ENCODE assay signal across 8 mouse cellular contexts in genomic region chr1:131139102-131140095, GRCm38 (mm10). TPM values are rescaled to one million over a fixed set of nuclear protein-coding genes. Genes with fewer than 3 reads are reported as not detected.
DNase-seq lines count a peak whose midpoint lies in the region; ATAC-seq and TF ChIP-seq lines count a peak whose summit lies in the region.

No protein-coding gene starts in this region.

- no peaks in the 10 kb centered on the region for H3K27me3 ChIP-seq in embryonic facial prominence, embryonic 14.5 days (replicated peaks; ENCODE audit: control insufficient read depth, insufficient read depth, low read length)
- no peaks in the 10 kb centered on the region for H3K27me3 ChIP-seq in limb, embryonic 13.5 days
- H3K27me3 ChIP-seq in midbrain, postnatal 0 days (ENCODE audit: insufficient read depth, low read length) = no peaks in the 10 kb centered on the region
- H3K27me3 ChIP-seq in kidney, adult 2 months (replicated peaks; ENCODE audit: control insufficient read depth, insufficient read depth, low read length) = no peaks in the 10 kb centered on the region

- H3K4me2 ChIP-seq in embryonic facial prominence, embryonic 14.5 days (ENCODE audit: low read depth, low read length) = peak overlapping the region; percentile 84
- peak overlapping the region; percentile 89 for H3K4me2 ChIP-seq in limb, embryonic 13.5 days (replicated peaks)
- H3K4me2 ChIP-seq in midbrain, postnatal 0 days (ENCODE audit: low read depth, low read length, poor library complexity, severe bottlenecking) = peak overlapping the region; percentile 79

- no peaks in the 10 kb centered on the region for H3K36me3 ChIP-seq in embryonic facial prominence, embryonic 14.5 days (ENCODE audit: control insufficient read depth, insufficient read depth, low read length)
- H3K36me3 ChIP-seq in limb, embryonic 13.5 days = no peaks in the 10 kb centered on the region
- no peaks in the 10 kb centered on the region for H3K36me3 ChIP-seq in midbrain, postnatal 0 days (ENCODE audit: insufficient read depth, low read length)
- H3K36me3 ChIP-seq in kidney, adult 2 months (ENCODE audit: control insufficient read depth, insufficient read depth, low read length) = no peaks in the 10 kb centered on the region

- H3K27ac ChIP-seq in left cerebral cortex, adult 2 months = no peak overlapping the region
- no peak overlapping the region for H3K27ac ChIP-seq in embryonic facial prominence, embryonic 14.5 days (replicated peaks; ENCODE audit: low read depth, low read length)
- H3K27ac ChIP-seq in limb, embryonic 13.5 days = no peak overlapping the region
- peak overlapping the region; percentile 92; the same call in 1 of the 2 replicates for H3K27ac ChIP-seq in midbrain, postnatal 0 days (ENCODE audit: low read depth, low read length)
- no peak overlapping the region for H3K27ac ChIP-seq in kidney, adult 2 months (ENCODE audit: insufficient read depth, low read depth, low read length)

- no peaks in the 10 kb centered on the region for H3K9me3 ChIP-seq in embryonic facial prominence, embryonic 14.5 days (ENCODE audit: control insufficient read depth, low read length)
- no peaks in the 10 kb centered on the region for H3K9me3 ChIP-seq in limb, embryonic 13.5 days
- H3K9me3 ChIP-seq in midbrain, postnatal 0 days (ENCODE audit: low read length) = no peaks in the 10 kb centered on the region

- TF ChIP-seq POLR2A in kidney, adult 2 months (IDR thresholded peaks at IDR 0.05; ENCODE audit: low read depth, low read length) = no peak

- ATAC-seq in embryonic facial prominence, embryonic 14.5 days (ENCODE audit: low read depth) = no peak
- no peak for ATAC-seq in limb, embryonic 13.5 days (ENCODE audit: low FRiP score, low read depth)
- no peak for ATAC-seq in midbrain, postnatal 0 days (ENCODE audit: low FRiP score)

- peak overlapping the region; percentile 65 for H3K4me3 ChIP-seq in left cerebral cortex, adult 2 months
- peak overlapping the region; percentile 77; the same call in 1 of the 2 replicates for H3K4me3 ChIP-seq in embryonic facial prominence, embryonic 14.5 days (ENCODE audit: low read depth, low read length)
- peak overlapping the region; percentile 81 for H3K4me3 ChIP-seq in limb, embryonic 13.5 days
- peak overlapping the region; percentile 82 for H3K4me3 ChIP-seq in midbrain, postnatal 0 days (ENCODE audit: low read depth, low read length)
- H3K4me3 ChIP-seq in kidney, adult 2 months (ENCODE audit: insufficient read depth, low read depth, low read length) = no peak overlapping the region

- DNase-seq in left cerebral cortex, adult 2 months (ENCODE audit: extremely low spot score in 1 of 2, low spot score in 2 of 2) = no peak
- DNase-seq in left cerebral cortex, postnatal 25 days (ENCODE audit: low spot score in 2 of 2) = no peak
- peak; percentile 73 for DNase-seq in embryonic facial prominence, embryonic 14.5 days (ENCODE audit: low spot score)
- no peak for DNase-seq in midbrain, postnatal 0 days (ENCODE audit: low spot score)
- DNase-seq in right cerebral cortex, adult 2 months (ENCODE audit: low spot score in 2 of 2) = no peak
- DNase-seq in adrenal gland, adult 8-10 months = no peak
- DNase-seq in kidney, adult 2 months = no peak

- TF ChIP-seq CTCF in left cerebral cortex, adult 2 months (IDR thresholded peaks at IDR 0.05) = no peak
- TF ChIP-seq CTCF in midbrain, postnatal 0 days (IDR thresholded peaks at IDR 0.05) = no peak
- no peak for TF ChIP-seq CTCF in kidney, adult 2 months (conservative IDR thresholded peaks at IDR 0.05; ENCODE audit: insufficient read depth, insufficient read length, low read depth, low read length)

- 44% methylated on average over 11 of the region's 11 CpGs for WGBS in embryonic facial prominence, embryonic 14.5 days
- 66% methylated on average over 11 of the region's 11 CpGs for WGBS in limb, embryonic 13.5 days
- 80% methylated on average over 11 of the region's 11 CpGs for WGBS in midbrain, postnatal 0 days
- WGBS in kidney, adult 2 months = 68% methylated on average over 11 of the region's 11 CpGs

- peak overlapping the region; percentile 72; the same call in 1 of the 2 replicates for H3K9ac ChIP-seq in embryonic facial prominence, embryonic 14.5 days (ENCODE audit: low read depth, low read length)
- peak overlapping the region; percentile 69; the same call in 1 of the 2 replicates for H3K9ac ChIP-seq in limb, embryonic 13.5 days
- H3K9ac ChIP-seq in midbrain, postnatal 0 days (replicated peaks; ENCODE audit: low read length, poor library complexity, severe bottlenecking) = no peak overlapping the region

- intact Hi-C loops in left cerebral cortex, adult 2 months (cut with DNase I) = loop anchor here (10.0 kb wide), 1 partner anchor 265 kb away; no protein-coding TSS in a partner anchor
- intact Hi-C loops in left cerebral cortex, postnatal 25 days (cut with DNase I) = loop anchor here (2.0 kb wide), 1 partner anchor 13 kb away; the partner anchor contains the start of gene Eif2d

- H3K4me1 ChIP-seq in embryonic facial prominence, embryonic 14.5 days (ENCODE audit: control insufficient read depth, insufficient read depth, low read length) = no peaks in the 10 kb centered on the region; the same call in 1 of the 2 replicates
- H3K4me1 ChIP-seq in limb, embryonic 13.5 days = peaks cover 1% of the 10 kb centered on the region; the same call in 1 of the 2 replicates
- peaks cover 4% of the 10 kb centered on the region; the same call in 1 of the 2 replicates for H3K4me1 ChIP-seq in midbrain, postnatal 0 days (ENCODE audit: insufficient read depth, low read length)
- no peaks in the 10 kb centered on the region; the same call in 1 of the 2 replicates for H3K4me1 ChIP-seq in kidney, adult 2 months (ENCODE audit: control insufficient read depth, insufficient read depth, low read length)

RNA-seq across cellular contexts. Expression of gene Dyrk3, which starts 1.3 kb away (rescaled TPM):
- total RNA-seq in left cerebral cortex, adult 2 months (2021) = 10 to 100 TPM; 15.6 to 16.6 TPM
- total RNA-seq in left cerebral cortex, postnatal 25 days (2021) = 10 to 100 TPM in 1 of 2 experiments, 1 to 10 TPM in 1; 9.4 to 14.1 TPM
- polyA plus RNA-seq in embryonic facial prominence, embryonic 14.5 days (2014; fragmentation: Nextera tagmentation; extraction: Ambion mirVana) = 3.1 and 4.3 TPM in 2 replicates
- polyA plus RNA-seq in limb, embryonic 13.5 days (2015; fragmentation: Nextera tagmentation; extraction: Ambion mirVana) = 2.9 and 3.0 TPM in 2 replicates
- 10.6 and 12.0 TPM in 2 replicates for total RNA-seq in midbrain, postnatal 0 days (2014; rRNA removed)
- polyA plus RNA-seq in midbrain, postnatal 0 days (2015; fragmentation: Nextera tagmentation; extraction: Ambion mirVana) = 13.0 and 13.4 TPM in 2 replicates
- 1 to 10 TPM; 4.9 to 9.5 (median 6.3) TPM for total RNA-seq in adrenal gland, adult 8-10 months (2022)
- polyA plus RNA-seq in kidney, adult 2 months (2012; rRNA removed) = 0.94 and 1.4 TPM in 2 replicates

RNA-seq across cellular contexts. Expression of gene Eif2d, which starts 13.6 kb away (rescaled TPM):
- 10 to 100 TPM; 38.2 to 42.1 TPM for total RNA-seq in left cerebral cortex, adult 2 months (2021)
- total RNA-seq in left cerebral cortex, postnatal 25 days (2021) = 10 to 100 TPM; 34.1 to 36.7 TPM
- polyA plus RNA-seq in embryonic facial prominence, embryonic 14.5 days (2014; fragmentation: Nextera tagmentation; extraction: Ambion mirVana) = 53.5 and 59.4 TPM in 2 replicates
- polyA plus RNA-seq in limb, embryonic 13.5 days (2015; fragmentation: Nextera tagmentation; extraction: Ambion mirVana) = 63.1 and 65.4 TPM in 2 replicates
- 29.2 and 32.3 TPM in 2 replicates for total RNA-seq in midbrain, postnatal 0 days (2014; rRNA removed)
- polyA plus RNA-seq in midbrain, postnatal 0 days (2015; fragmentation: Nextera tagmentation; extraction: Ambion mirVana) = 43.2 and 43.4 TPM in 2 replicates
- 10 to 100 TPM; 44.9 to 56.7 (median 50.0) TPM for total RNA-seq in adrenal gland, adult 8-10 months (2022)
- 32.1 and 35.5 TPM in 2 replicates for polyA plus RNA-seq in kidney, adult 2 months (2012; rRNA removed)

RNA-seq across cellular contexts. Expression of gene Mapkapk2, which starts 41.8 kb away (rescaled TPM):
- 10 to 100 TPM; 31.0 to 32.8 TPM for total RNA-seq in left cerebral cortex, adult 2 months (2021)
- 10 to 100 TPM; 25.8 to 28.3 TPM for total RNA-seq in left cerebral cortex, postnatal 25 days (2021)
- 47.8 and 48.0 TPM in 2 replicates for polyA plus RNA-seq in embryonic facial prominence, embryonic 14.5 days (2014; fragmentation: Nextera tagmentation; extraction: Ambion mirVana)
- 42.7 and 43.3 TPM in 2 replicates for polyA plus RNA-seq in limb, embryonic 13.5 days (2015; fragmentation: Nextera tagmentation; extraction: Ambion mirVana)
- total RNA-seq in midbrain, postnatal 0 days (2014; rRNA removed) = 44.2 and 48.1 TPM in 2 replicates
- polyA plus RNA-seq in midbrain, postnatal 0 days (2015; fragmentation: Nextera tagmentation; extraction: Ambion mirVana) = 13.7 and 13.8 TPM in 2 replicates
- 100 to 1,000 TPM; 155 to 174 (median 159) TPM for total RNA-seq in adrenal gland, adult 8-10 months (2022)
- 95.3 and 99.5 TPM in 2 replicates for polyA plus RNA-seq in kidney, adult 2 months (2012; rRNA removed)
